Mouse (Mus musculus) embryonic facial prominence, embryonic 11.5 days (tissue): ENCODE measurements at regions not wholly inside any gene's neighbourhood (a gene's known extent, or its start where the extent isn't known, plus 50 kb on each side); places are given as distances from the start of the nearest gene placed in this dataset.

Experiments used
- ATAC-seq: fragments of 200-750 bp; cut with Nextera tagmentation; replicated peaks from 2 replicates; pipeline ENCODE4 v1.8.0; 2017; ENCODE audit warnings: low read depth; ENCODE audit not compliant: insufficient number of reproducible peaks, low FRiP score, low TSS enrichment
- DNase-seq: peaks from one replicate; pipeline ENCODE4 v3.0.0-alpha.2; 2015; ENCODE audit warnings: low spot score
- H3K27ac ChIP-seq: fragments of 300-500 bp; sonication (generic); replicated peaks from 2 replicates; pipeline ENCODE4 v1.5.1; 2014; ENCODE audit warnings: mild to moderate bottlenecking, low read depth, low read length, control low read depth
- H3K27me3 ChIP-seq: fragments of 300-500 bp; sonication (generic); 2 replicates; pipeline ENCODE4 v1.6.1; 2014; ENCODE audit warnings: mild to moderate bottlenecking, low read length, moderate library complexity, mixed read lengths; ENCODE audit not compliant: control insufficient read depth, insufficient read depth
- H3K36me3 ChIP-seq: fragments of 300-500 bp; sonication (generic); replicated peaks from 2 replicates; pipeline ENCODE4 v1.6.1; 2014; ENCODE audit warnings: low read depth, mild to moderate bottlenecking, low read length, moderate library complexity, mixed read lengths; ENCODE audit not compliant: control insufficient read depth, insufficient read depth
- H3K4me1 ChIP-seq: fragments of 300-500 bp; sonication (generic); 2 replicates; pipeline ENCODE4 v1.6.1; 2014; ENCODE audit warnings: low read length, mixed read lengths; ENCODE audit not compliant: control insufficient read depth, insufficient read depth
- H3K4me2 ChIP-seq: fragments of 300-500 bp; sonication (generic); 2 replicates; pipeline ENCODE4 v1.6.1; 2014; ENCODE audit warnings: low read depth, mild to moderate bottlenecking, control low read depth, low read length, moderate library complexity
- H3K4me3 ChIP-seq: fragments of 300-500 bp; sonication (generic); 2 replicates; pipeline ENCODE4 v1.5.1; 2014; ENCODE audit warnings: low read depth, low read length, control low read depth
- H3K9ac ChIP-seq: fragments of 300-500 bp; sonication (generic); replicated peaks from 2 replicates; pipeline ENCODE4 v1.6.1; 2014; ENCODE audit warnings: mild to moderate bottlenecking, control low read depth, low read length
- H3K9me3 ChIP-seq: fragments of 300-500 bp; sonication (generic); replicated peaks from 2 replicates; pipeline ENCODE4 v1.6.1; 2016; ENCODE audit warnings: mild to moderate bottlenecking, low read length, inconsistent platforms, mixed read lengths; ENCODE audit not compliant: control insufficient read depth
- WGBS: fragments of 180-500 bp; shearing (Covaris S2); extraction: QIAGEN DNeasy Blood & Tissue Kit; methylation state at CpG from one replicate; pipeline ENCODE4 v1.1.7; 2014; 5-methylcytosine and 5-hydroxymethylcytosine counted together

DNA sequence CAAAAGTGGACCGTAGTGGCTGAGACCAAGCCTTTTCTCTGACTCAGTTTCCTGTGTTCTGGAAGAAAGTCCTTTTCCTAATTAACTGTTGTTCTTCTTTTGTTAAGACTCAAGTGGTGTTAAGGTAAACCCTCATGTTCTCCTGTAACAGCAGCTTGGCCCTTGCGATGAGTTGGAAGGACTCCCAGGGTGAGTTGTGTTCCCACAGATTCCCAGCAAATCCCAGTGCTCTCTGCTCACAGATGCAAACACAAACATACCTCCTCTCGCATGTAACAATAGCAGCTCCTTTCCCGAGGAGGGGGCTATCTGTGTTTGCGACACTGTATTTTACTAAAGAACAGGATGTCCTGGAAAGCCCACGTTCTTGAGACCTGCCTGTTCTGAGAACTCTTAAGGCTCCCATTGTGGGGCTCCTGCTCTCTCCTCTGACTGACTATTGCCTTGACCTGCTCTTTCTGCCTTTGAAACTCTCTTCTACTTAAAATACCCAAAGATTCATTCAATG, 158.8 kb upstream of the Tgfbr2 start:
- no peaks in the 10 kb centered on the region for H3K4me1 ChIP-seq
- H3K27me3 ChIP-seq = no peaks in the 10 kb centered on the region
- H3K4me2 ChIP-seq = no peak overlapping the region
- DNase-seq = no peak
- H3K9me3 ChIP-seq = no peaks in the 10 kb centered on the region
- no peak for ATAC-seq
- H3K36me3 ChIP-seq = no peaks in the 10 kb centered on the region
- H3K4me3 ChIP-seq = no peak overlapping the region
- H3K9ac ChIP-seq = no peak overlapping the region
- no peak overlapping the region for H3K27ac ChIP-seq
- WGBS = 75% methylated on average over 6 of the region's 6 CpGs

DNA sequence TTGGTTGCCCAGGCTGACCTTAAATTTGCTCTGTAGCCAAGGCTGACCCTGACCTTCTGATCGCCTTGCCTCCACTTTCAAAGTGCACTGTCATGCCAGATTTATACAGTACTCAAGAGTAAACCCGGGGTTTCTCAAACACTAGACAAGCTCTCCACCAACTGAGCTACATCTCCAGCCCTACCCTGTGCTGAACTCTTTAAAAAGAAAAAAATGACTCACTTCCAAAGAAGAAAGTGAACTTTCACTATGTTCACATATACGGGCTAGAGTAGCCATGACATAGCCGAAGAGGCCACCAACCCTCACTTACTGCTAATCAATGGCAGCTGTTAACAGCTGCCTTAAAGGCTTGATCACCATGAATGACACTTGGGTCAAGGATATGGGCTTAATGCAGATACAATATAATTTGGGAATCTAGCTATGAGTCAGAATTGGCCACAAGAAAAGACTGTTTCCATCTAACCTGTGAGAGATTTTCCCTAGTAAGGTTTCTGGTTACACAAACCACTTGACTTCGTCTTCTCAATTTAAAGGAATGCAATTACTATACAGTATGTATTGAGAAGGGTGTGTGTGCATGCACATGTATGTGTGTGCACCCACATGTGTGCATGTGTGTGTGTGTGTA, 157.4 kb upstream of the Tgfbr2 start:
- H3K4me3 ChIP-seq = no peak overlapping the region
- ATAC-seq (no peak), DNase-seq (no peak)
- H3K27me3 ChIP-seq = no peaks in the 10 kb centered on the region
- no peak overlapping the region for H3K4me2 ChIP-seq
- no peaks in the 10 kb centered on the region for H3K36me3 ChIP-seq
- H3K9ac ChIP-seq = no peak overlapping the region
- H3K4me1 ChIP-seq = no peaks in the 10 kb centered on the region
- H3K27ac ChIP-seq = no peak overlapping the region
- no peaks in the 10 kb centered on the region for H3K9me3 ChIP-seq
- 77% methylated on average over 5 of the region's 5 CpGs for WGBS

DNA sequence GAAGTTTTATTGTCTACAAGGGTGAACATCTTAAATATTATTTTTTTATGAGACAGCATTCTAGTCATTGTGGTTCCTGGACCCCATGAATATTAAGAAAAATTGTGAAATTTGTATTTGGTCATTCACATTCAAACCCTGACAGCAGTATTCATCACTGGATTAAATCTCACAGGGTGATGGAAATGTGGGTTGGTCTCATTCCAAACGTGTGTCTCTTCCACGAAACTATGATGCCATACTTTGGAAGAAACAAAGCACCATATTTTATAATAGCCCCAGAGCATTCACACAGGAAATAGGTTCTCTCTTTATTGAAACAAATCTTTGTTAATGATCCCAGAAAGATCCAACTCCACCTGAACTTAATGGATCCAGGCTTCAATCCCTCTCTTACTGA, 156.2 kb upstream of the Tgfbr2 start:
- no peak for ATAC-seq

DNA sequence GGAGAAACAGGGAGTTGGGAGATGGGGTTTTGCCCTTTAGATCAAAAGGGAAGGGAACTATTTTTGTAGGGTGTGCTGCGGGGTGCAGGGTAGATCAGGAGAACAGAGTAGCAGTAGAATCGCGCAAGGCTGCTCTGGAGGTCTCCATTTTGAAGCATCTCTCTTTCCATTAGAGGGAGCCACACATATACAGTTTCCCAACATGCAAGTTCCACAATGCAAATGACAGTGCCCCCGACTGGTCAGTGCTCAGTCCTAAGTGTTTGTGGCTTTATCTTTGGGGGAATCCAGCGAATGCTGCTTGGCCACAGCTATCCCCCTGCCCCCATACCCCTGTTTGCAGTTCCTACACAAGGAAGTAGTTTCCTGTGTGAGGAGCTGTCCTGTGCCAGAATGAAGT, 155.6 kb upstream of the Tgfbr2 start:
- Histone ChIP-seq H3K27ac (no peak overlapping the region), H3K4me3 (no peak overlapping the region), H3K4me1 (no peaks in the 10 kb centered on the region), H3K9ac (no peak overlapping the region), H3K9me3 (no peaks in the 10 kb centered on the region), H3K4me2 (no peak overlapping the region), H3K27me3 (no peaks in the 10 kb centered on the region), H3K36me3 (no peaks in the 10 kb centered on the region)
- DNase-seq (no peak), ATAC-seq (no peak)
- WGBS = 66% methylated on average over 5 of the region's 5 CpGs

More for the DNA sequence above, 156.2 kb upstream of the Tgfbr2 start:
- 86% methylated on average over 2 of the region's 2 CpGs for WGBS
- Histone ChIP-seq H3K4me2 (no peak overlapping the region), H3K27ac (no peak overlapping the region), H3K9ac (no peak overlapping the region), H3K36me3 (no peaks in the 10 kb centered on the region), H3K4me3 (no peak overlapping the region), H3K9me3 (no peaks in the 10 kb centered on the region), H3K27me3 (no peaks in the 10 kb centered on the region), H3K4me1 (no peaks in the 10 kb centered on the region)
- no peak for DNase-seq

DNA sequence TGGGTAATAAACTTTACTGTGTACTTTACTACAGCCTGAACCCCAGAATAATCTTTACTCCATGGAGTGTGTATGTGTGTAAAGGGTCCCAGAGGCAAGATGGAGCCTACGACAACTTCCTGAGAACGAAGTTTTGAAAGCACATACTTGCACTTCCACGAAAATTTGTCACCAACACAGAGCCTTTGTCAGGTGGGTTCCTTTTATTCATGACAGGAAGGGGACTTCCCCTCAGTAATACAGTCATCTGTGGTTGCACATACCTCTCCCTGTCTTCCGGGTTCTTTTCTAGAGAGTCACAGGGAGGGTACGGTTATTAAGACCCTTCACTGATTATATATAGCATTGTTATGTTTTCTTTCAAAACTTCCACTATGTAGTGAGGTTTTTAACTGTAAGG, 154.0 kb upstream of the Tgfbr2 start:
- Histone ChIP-seq H3K9me3 (no peaks in the 10 kb centered on the region), H3K9ac (no peak overlapping the region), H3K4me3 (no peak overlapping the region), H3K4me1 (no peaks in the 10 kb centered on the region), H3K36me3 (no peaks in the 10 kb centered on the region), H3K27ac (no peak overlapping the region), H3K4me2 (no peak overlapping the region), H3K27me3 (no peaks in the 10 kb centered on the region)
- DNase-seq = no peak
- 88% methylated on average over 5 of the region's 5 CpGs for WGBS
- ATAC-seq = no peak

DNA sequence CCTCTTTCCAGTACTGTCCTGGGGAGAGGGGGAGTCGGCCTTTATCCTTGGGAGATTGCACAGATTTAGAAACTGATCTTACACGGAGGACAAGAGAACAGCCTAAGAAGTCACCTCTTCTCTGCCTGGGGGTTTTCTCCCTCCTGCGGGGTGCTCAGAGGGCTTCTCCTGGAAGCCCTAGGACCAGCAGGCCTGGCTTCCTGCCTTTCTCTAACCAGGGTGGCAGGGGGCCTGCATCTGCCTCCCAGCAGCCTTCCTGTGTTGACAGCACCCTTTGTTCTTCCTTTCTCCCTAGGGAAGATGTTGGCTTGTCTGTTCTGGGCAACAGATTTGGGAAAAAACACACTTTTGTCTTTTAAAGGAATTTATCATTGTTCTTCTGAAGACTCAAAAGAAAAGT, 153.0 kb upstream of the Tgfbr2 start:
- Histone ChIP-seq H3K36me3 (no peaks in the 10 kb centered on the region), H3K4me2 (no peak overlapping the region), H3K4me1 (no peaks in the 10 kb centered on the region), H3K9me3 (no peaks in the 10 kb centered on the region), H3K9ac (no peak overlapping the region), H3K27ac (no peak overlapping the region), H3K4me3 (no peak overlapping the region), H3K27me3 (no peaks in the 10 kb centered on the region)
- ATAC-seq = no peak
- WGBS = 15% methylated on average over 3 of the region's 3 CpGs
- DNase-seq = no peak

DNA sequence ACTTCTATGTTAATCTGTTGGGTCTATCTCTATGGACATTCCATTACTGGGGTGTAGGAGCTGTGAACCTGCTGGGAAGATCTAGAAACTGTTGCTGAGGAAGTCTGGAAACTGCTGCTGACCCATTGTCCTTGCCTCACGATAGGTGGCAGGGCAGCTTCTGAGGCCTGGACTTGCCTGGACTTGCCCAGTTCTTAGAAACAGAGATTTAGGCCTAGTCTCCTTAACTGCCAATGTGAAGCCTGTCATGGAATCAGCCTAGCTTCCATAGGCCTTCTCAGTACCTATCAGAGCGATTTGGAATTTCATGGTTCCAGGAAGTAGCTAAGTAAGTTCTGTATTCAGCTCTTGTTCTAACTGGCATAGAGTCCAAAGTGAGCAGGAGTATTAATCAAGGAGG, 151.9 kb upstream of the Tgfbr2 start:
- H3K36me3 ChIP-seq = no peaks in the 10 kb centered on the region
- H3K9ac ChIP-seq = no peak overlapping the region
- 86% methylated on average over 2 of the region's 2 CpGs for WGBS
- no peaks in the 10 kb centered on the region for H3K9me3 ChIP-seq
- no peaks in the 10 kb centered on the region for H3K27me3 ChIP-seq
- DNase-seq (no peak), ATAC-seq (no peak)
- no peak overlapping the region for H3K27ac ChIP-seq
- H3K4me1 ChIP-seq = no peaks in the 10 kb centered on the region
- no peak overlapping the region for H3K4me3 ChIP-seq
- no peak overlapping the region for H3K4me2 ChIP-seq

DNA sequence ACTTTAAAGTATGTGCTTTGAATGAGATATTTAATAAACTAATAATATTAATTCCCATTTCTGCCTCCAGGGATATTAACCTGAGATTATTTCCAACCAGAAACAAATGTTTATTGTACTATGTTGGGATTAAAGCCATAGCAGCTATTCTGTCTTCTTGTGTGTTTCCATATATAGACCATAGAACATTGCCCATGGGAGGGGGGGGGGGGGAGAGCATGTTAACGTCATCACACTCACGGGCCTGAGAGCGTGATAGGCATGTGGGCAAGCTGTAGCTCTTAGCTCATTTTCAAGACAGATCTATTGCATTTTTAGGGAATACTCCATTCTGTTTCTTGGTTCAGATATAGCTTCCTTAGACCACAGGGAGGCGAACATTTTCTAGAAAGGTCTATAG, 149.8 kb upstream of the Tgfbr2 start:
- WGBS = 76% methylated on average over 4 of the region's 4 CpGs
- no peak for DNase-seq

More for the DNA sequence above, 149.8 kb upstream of the Tgfbr2 start:
- Histone ChIP-seq H3K4me2 (no peak overlapping the region), H3K9ac (no peak overlapping the region), H3K27me3 (no peaks in the 10 kb centered on the region), H3K27ac (no peak overlapping the region), H3K4me3 (no peak overlapping the region), H3K4me1 (no peaks in the 10 kb centered on the region), H3K36me3 (no peaks in the 10 kb centered on the region), H3K9me3 (no peaks in the 10 kb centered on the region)
- no peak for ATAC-seq
